Mouse (Mus musculus): ENCODE results near the gene H60b.
"Not testable (repeated sequence)": the region's sequence is repeated elsewhere in the genome, so short reads cannot be mapped to it uniquely, and the experiment has no call there.

The H60b gene

GRCm38 (mm10) chr10:22158310-22158999, at the start of gene H60b, which contains the start of gene Raet1e:
Gene H60b, plus strand, starts transcription at chr10:22158586.
Gene Raet1e, plus strand, starts transcription at chr10:22158569.
- DNase-seq (ENCODE audit: low spot score in 2 of 2): not testable (repeated sequence)

GRCm38 (mm10) chr10:22140665-22141280, 17.6 kb upstream of the H60b start:
- peak; percentile 44 to 46 for DNase-seq (ENCODE audit: low spot score in 2 of 2)

GRCm38 (mm10) chr10:22142194-22142593, 16.2 kb upstream of the H60b start:
- DNase-seq (ENCODE audit: low spot score in 2 of 2): not testable (repeated sequence)

GRCm38 (mm10) chr10:22142926-22143325, 15.5 kb upstream of the H60b start:
- DNase-seq (ENCODE audit: low spot score in 2 of 2): no peak

GRCm38 (mm10) chr10:22148441-22149072, 9.8 kb upstream of the H60b start:
- DNase-seq (ENCODE audit: low spot score in 2 of 2): no peak

- no peak for DNase-seq (ENCODE audit: low spot score in 2 of 2)
These were observed 9.2 kb upstream of the H60b start, which contains the start of gene E030030I06Rik for GRCm38 (mm10) chr10:22149073-22149690. Gene E030030I06Rik, minus strand, starts transcription at chr10:22149270.

- no peak for DNase-seq (ENCODE audit: low spot score in 2 of 2)
These were observed 8.5 kb upstream of the H60b start for GRCm38 (mm10) chr10:22149691-22150465.

- DNase-seq (ENCODE audit: low spot score in 2 of 2): no peak
These were observed 7.8 kb upstream of the H60b start for GRCm38 (mm10) chr10:22150593-22150992.

- not testable (repeated sequence) for DNase-seq (ENCODE audit: low spot score in 2 of 2)
These were observed 7.1 kb upstream of the H60b start for GRCm38 (mm10) chr10:22151056-22151862.

- not testable (repeated sequence) for DNase-seq (ENCODE audit: low spot score in 2 of 2)
These were observed 6.3 kb upstream of the H60b start for GRCm38 (mm10) chr10:22151863-22152640.

- DNase-seq (ENCODE audit: low spot score in 2 of 2): not testable (repeated sequence)
These were observed 5.2 kb upstream of the H60b start for GRCm38 (mm10) chr10:22153147-22153690.

GRCm38 (mm10) chr10:22154127-22154526, 4.3 kb upstream of the H60b start:
- DNase-seq (ENCODE audit: low spot score in 2 of 2): not testable (repeated sequence)

GRCm38 (mm10) chr10:22154871-22155799, 3.3 kb upstream of the H60b start:
- no peak for DNase-seq (ENCODE audit: low spot score in 2 of 2)

GRCm38 (mm10) chr10:22159131-22159561, 760 bp downstream of the H60b start:
- DNase-seq (ENCODE audit: low spot score in 2 of 2): no peak

- DNase-seq (ENCODE audit: low spot score in 2 of 2): no peak
These were observed 1.3 kb downstream of the H60b start for GRCm38 (mm10) chr10:22159581-22160140.

- DNase-seq (ENCODE audit: low spot score in 2 of 2): not testable (repeated sequence)
These were observed 4.9 kb downstream of the H60b start for GRCm38 (mm10) chr10:22163279-22163678.

- peak in 1 of 2 experiments; percentile 38 for DNase-seq (ENCODE audit: low spot score in 2 of 2)
These were observed 5.6 kb downstream of the H60b start for GRCm38 (mm10) chr10:22163705-22164583.
